Mouse (Mus musculus): ENCODE results near the gene A3galt2.

GRCm38 (mm10) chr4:128788108-128788507, 32.9 kb downstream of the A3galt2 start:
- TF ChIP-seq TAL1 (IDR thresholded peaks at IDR 0.05; ENCODE audit: low read length) (no peak), GATA1 (IDR thresholded peaks at IDR 0.05; ENCODE audit: low read length) (no peak)
